Mouse (Mus musculus): ENCODE results near the gene Pigb. TPM values are rescaled to one million over a fixed set of nuclear protein-coding genes. Genes with fewer than 3 reads are reported as not detected.

The Pigb gene
- polyA plus RNA-seq, 1 experiment from 2014 or later: 13.4 TPM

GRCm38 (mm10) chr9:72991420-72991819, 48.8 kb downstream of the Pigb start:
- H3K4me2 ChIP-seq: no peak overlapping the region
- H3K9ac ChIP-seq (replicated peaks): no peak overlapping the region
- no peak overlapping the region for H3K27ac ChIP-seq
- no peaks in the 10 kb centered on the region for H3K36me3 ChIP-seq
- peaks cover 10% of the 10 kb centered on the region for H3K27me3 ChIP-seq
- no peak for ATAC-seq (ENCODE audit: insufficient number of reproducible peaks, insufficient read depth, low FRiP score, low TSS enrichment, low read depth)
- 88% methylated on average over 2 of the region's 2 CpGs for WGBS
- H3K9me3 ChIP-seq: no peaks in the 10 kb centered on the region
- no peak overlapping the region for H3K4me3 ChIP-seq (replicated peaks)
- no peaks in the 10 kb centered on the region for H3K4me1 ChIP-seq (replicated peaks)

GRCm38 (mm10) chr9:72988706-72989105, 51.5 kb downstream of the Pigb start:
- H3K27me3 ChIP-seq: peaks cover 16% of the 10 kb centered on the region
- no peak overlapping the region for H3K27ac ChIP-seq
- no peak overlapping the region for H3K4me2 ChIP-seq
- no peaks in the 10 kb centered on the region for H3K9me3 ChIP-seq
- H3K36me3 ChIP-seq: no peaks in the 10 kb centered on the region
- no peak overlapping the region for H3K4me3 ChIP-seq (replicated peaks)
- 81% methylated on average over 5 of the region's 5 CpGs for WGBS
- ATAC-seq (ENCODE audit: insufficient number of reproducible peaks, insufficient read depth, low FRiP score, low TSS enrichment, low read depth): no peak
- peaks cover 9% of the 10 kb centered on the region for H3K4me1 ChIP-seq (replicated peaks)
- H3K9ac ChIP-seq (replicated peaks): no peak overlapping the region

GRCm38 (mm10) chr9:72987703-72988102, 52.5 kb downstream of the Pigb start:
- H3K4me3 ChIP-seq (replicated peaks): no peak overlapping the region
- H3K9me3 ChIP-seq: no peaks in the 10 kb centered on the region
- H3K27ac ChIP-seq: no peak overlapping the region
- no peak overlapping the region for H3K9ac ChIP-seq (replicated peaks)
- H3K4me1 ChIP-seq (replicated peaks): peaks cover 9% of the 10 kb centered on the region
- H3K4me2 ChIP-seq: no peak overlapping the region
- 74% methylated on average over 3 of the region's 3 CpGs for WGBS
- H3K27me3 ChIP-seq: peaks cover 16% of the 10 kb centered on the region
- H3K36me3 ChIP-seq: no peaks in the 10 kb centered on the region
- no peak for ATAC-seq (ENCODE audit: insufficient number of reproducible peaks, insufficient read depth, low FRiP score, low TSS enrichment, low read depth)

DNA sequence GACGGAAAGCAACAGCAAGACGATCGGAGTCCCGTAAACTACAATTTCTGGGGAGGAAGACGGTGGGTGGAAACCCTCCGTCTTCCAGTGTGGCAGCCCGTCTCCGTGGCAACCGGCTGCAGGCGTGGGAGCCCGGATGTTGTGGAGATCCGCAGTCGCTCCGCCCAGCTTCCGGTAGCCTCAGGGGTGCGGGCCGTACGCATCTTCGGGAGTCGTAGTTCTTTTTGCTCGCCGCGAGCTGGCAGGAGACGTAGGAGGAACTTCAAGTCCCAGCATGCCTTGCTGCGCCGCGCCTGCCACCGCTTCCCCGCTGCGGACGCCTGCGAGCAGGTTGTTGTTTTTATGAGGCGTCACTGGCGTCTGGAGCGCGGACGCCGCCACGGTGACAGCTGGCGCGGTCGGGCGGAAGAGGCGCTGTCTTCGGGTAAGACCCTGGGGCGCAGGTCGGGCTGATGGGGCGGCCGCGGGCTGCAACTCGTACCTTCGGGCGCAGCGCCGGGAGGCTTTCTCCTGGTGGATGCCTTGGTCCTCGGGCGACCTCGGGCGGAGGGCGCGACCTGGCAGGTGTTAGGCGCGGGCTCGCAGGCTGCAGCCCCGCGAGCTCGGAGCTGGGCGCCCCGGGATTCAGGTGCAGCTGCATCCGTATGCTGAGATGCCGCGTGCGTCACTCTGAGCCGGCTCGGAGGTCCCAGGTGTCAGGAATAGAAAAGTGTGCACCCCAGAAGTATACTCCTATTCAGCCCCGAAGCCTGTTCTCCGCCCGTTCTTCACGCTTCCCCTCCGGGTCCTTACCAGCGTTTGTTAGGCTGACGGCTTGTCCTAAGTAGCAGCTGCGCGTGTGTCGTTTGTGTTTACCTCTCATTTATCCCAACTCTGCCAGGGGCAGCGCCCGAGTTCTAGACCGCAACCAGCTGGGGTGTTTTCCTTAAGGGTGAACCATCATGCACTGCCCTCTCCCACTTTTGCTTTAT, 54.6 kb downstream of the Pigb start, which contains the start of the genes Ccpg1os and Ccpg1:
TSS of gene Ccpg1os (minus strand) at position 133 of the 971 bp plus-strand sequence.
TSS of gene Ccpg1 (plus strand) at position 180 of the 971 bp plus-strand sequence.
- H3K4me2 ChIP-seq: peak within 1 kb of the TSS; percentile 89
- peaks cover 9% of the 10 kb centered on the region for H3K4me1 ChIP-seq (replicated peaks)
- ATAC-seq (ENCODE audit: insufficient number of reproducible peaks, insufficient read depth, low FRiP score, low TSS enrichment, low read depth): peak; percentile 99
- peak within 1 kb of the TSS; percentile 78 for H3K4me3 ChIP-seq (replicated peaks)
- WGBS: under 1% methylated on average over 88 of the region's 88 CpGs
- H3K36me3 ChIP-seq: no peaks in the 10 kb centered on the region
- H3K27ac ChIP-seq: peak within 1 kb of the TSS; percentile 53; the same call in 1 of the 2 replicates
- H3K9me3 ChIP-seq: no peaks in the 10 kb centered on the region
- peaks cover 16% of the 10 kb centered on the region for H3K27me3 ChIP-seq
- H3K9ac ChIP-seq (replicated peaks): peak within 1 kb of the TSS; percentile 65

DNA sequence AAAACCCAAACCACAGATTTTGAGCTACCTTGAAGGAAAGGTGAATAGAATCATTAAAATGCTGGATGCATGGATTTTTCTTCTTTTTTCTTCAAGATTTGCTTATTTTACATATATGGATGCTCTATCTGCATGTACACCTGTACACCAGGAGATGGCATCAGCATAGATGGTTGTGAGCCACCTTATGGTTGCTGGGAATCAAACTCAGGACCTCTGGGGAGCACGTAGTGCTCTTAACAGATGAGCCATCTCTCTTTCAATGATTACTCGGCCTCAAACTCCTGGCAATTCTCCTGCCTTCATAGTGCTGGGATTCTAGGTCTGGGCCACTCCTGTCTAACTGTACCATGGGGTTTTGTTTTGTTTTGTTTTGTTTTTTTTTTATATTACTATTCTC, 57.1 kb downstream of the Pigb start:
- Histone ChIP-seq H3K9ac (replicated peaks) (no peak overlapping the region), H3K4me2 (no peak overlapping the region), H3K4me1 (replicated peaks) (peaks cover 9% of the 10 kb centered on the region), H3K27me3 (peaks cover 16% of the 10 kb centered on the region), H3K4me3 (replicated peaks) (no peak overlapping the region), H3K36me3 (no peaks in the 10 kb centered on the region), H3K27ac (no peak overlapping the region), H3K9me3 (no peaks in the 10 kb centered on the region)
- WGBS: 73% methylated on average over 2 of the region's 2 CpGs
- no peak for ATAC-seq (ENCODE audit: insufficient number of reproducible peaks, insufficient read depth, low FRiP score, low TSS enrichment, low read depth)

DNA sequence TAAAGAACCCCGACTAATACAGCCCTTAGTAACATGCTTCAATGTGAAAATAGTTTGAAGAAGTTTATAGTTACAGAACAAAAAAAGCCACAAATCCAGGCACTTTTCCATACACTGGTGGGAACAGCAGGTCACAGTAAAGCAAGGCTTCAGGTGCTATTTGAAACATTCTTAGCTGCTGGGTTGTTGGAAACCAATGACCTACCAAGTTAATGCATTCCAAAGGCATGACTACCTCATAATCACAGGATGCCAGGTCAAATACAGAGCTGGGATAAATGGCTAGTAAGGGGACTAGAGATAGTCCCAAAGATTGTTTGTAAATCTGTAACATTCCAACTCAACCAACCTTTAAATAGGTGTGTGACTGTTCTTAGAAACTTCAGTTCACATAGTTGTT, 64.9 kb downstream of the Pigb start:
- ATAC-seq (ENCODE audit: insufficient number of reproducible peaks, insufficient read depth, low FRiP score, low TSS enrichment, low read depth): no peak
- H3K4me3 ChIP-seq (replicated peaks): no peak overlapping the region
- H3K27ac ChIP-seq: no peak overlapping the region
- 94% methylated on average over 1 of the region's 1 CpGs for WGBS
- H3K9ac ChIP-seq (replicated peaks): no peak overlapping the region
- H3K4me2 ChIP-seq: no peak overlapping the region
- no peaks in the 10 kb centered on the region for H3K36me3 ChIP-seq
- no peaks in the 10 kb centered on the region for H3K4me1 ChIP-seq (replicated peaks)
- H3K9me3 ChIP-seq: no peaks in the 10 kb centered on the region
- H3K27me3 ChIP-seq: no peaks in the 10 kb centered on the region

GRCm38 (mm10) chr9:72974734-72975133, 65.4 kb downstream of the Pigb start:
- no peaks in the 10 kb centered on the region for H3K36me3 ChIP-seq
- H3K4me3 ChIP-seq (replicated peaks): no peak overlapping the region
- no peaks in the 10 kb centered on the region for H3K4me1 ChIP-seq (replicated peaks)
- ATAC-seq (ENCODE audit: insufficient number of reproducible peaks, insufficient read depth, low FRiP score, low TSS enrichment, low read depth): no peak
- H3K4me2 ChIP-seq: no peak overlapping the region
- H3K9ac ChIP-seq (replicated peaks): no peak overlapping the region
- WGBS: 91% methylated on average over 5 of the region's 5 CpGs
- no peak overlapping the region for H3K27ac ChIP-seq
- H3K27me3 ChIP-seq: no peaks in the 10 kb centered on the region
- no peaks in the 10 kb centered on the region for H3K9me3 ChIP-seq

GRCm38 (mm10) chr9:72972984-72973383, 67.2 kb downstream of the Pigb start:
- Histone ChIP-seq H3K4me2 (no peak overlapping the region), H3K4me3 (replicated peaks) (no peak overlapping the region), H3K27me3 (no peaks in the 10 kb centered on the region), H3K36me3 (no peaks in the 10 kb centered on the region), H3K4me1 (replicated peaks) (no peaks in the 10 kb centered on the region), H3K27ac (no peak overlapping the region), H3K9me3 (no peaks in the 10 kb centered on the region), H3K9ac (replicated peaks) (no peak overlapping the region)
- ATAC-seq (ENCODE audit: insufficient number of reproducible peaks, insufficient read depth, low FRiP score, low TSS enrichment, low read depth): no peak

DNA sequence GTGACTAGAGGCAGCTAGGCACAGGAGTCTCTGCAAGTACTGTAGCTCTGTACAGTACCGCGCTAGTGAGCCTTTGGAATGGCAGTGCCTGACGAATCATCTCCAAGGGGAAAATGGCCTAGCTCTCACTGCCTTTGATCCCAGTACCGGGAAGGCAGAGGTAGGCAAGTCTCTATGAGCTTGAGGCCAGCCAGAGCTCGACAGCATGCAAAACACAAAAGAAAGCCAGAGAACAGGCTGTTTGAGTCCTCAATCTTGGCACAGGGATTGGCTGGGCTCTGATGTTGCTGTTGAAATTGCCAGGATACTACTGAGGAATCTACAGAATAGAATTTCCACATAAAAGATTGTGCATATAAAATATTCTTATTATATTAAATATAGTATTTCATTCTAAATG, 67.7 kb downstream of the Pigb start:
- H3K4me2 ChIP-seq: no peak overlapping the region
- H3K27me3 ChIP-seq: no peaks in the 10 kb centered on the region
- no peaks in the 10 kb centered on the region for H3K9me3 ChIP-seq
- H3K9ac ChIP-seq (replicated peaks): no peak overlapping the region
- H3K36me3 ChIP-seq: no peaks in the 10 kb centered on the region
- no peak overlapping the region for H3K27ac ChIP-seq
- WGBS: 87% methylated on average over 5 of the region's 5 CpGs
- ATAC-seq (ENCODE audit: insufficient number of reproducible peaks, insufficient read depth, low FRiP score, low TSS enrichment, low read depth): no peak
- no peak overlapping the region for H3K4me3 ChIP-seq (replicated peaks)
- no peaks in the 10 kb centered on the region for H3K4me1 ChIP-seq (replicated peaks)

- ATAC-seq (ENCODE audit: insufficient number of reproducible peaks, insufficient read depth, low FRiP score, low TSS enrichment, low read depth): no peak
- Histone ChIP-seq H3K4me1 (replicated peaks) (no peaks in the 10 kb centered on the region), H3K4me2 (no peak overlapping the region), H3K9ac (replicated peaks) (no peak overlapping the region), H3K9me3 (no peaks in the 10 kb centered on the region), H3K27me3 (no peaks in the 10 kb centered on the region), H3K4me3 (replicated peaks) (no peak overlapping the region), H3K36me3 (no peaks in the 10 kb centered on the region), H3K27ac (no peak overlapping the region)
- 71% methylated on average over 7 of the region's 7 CpGs for WGBS
These were observed 70.3 kb downstream of the Pigb start for GRCm38 (mm10) chr9:72969874-72970273.

DNA sequence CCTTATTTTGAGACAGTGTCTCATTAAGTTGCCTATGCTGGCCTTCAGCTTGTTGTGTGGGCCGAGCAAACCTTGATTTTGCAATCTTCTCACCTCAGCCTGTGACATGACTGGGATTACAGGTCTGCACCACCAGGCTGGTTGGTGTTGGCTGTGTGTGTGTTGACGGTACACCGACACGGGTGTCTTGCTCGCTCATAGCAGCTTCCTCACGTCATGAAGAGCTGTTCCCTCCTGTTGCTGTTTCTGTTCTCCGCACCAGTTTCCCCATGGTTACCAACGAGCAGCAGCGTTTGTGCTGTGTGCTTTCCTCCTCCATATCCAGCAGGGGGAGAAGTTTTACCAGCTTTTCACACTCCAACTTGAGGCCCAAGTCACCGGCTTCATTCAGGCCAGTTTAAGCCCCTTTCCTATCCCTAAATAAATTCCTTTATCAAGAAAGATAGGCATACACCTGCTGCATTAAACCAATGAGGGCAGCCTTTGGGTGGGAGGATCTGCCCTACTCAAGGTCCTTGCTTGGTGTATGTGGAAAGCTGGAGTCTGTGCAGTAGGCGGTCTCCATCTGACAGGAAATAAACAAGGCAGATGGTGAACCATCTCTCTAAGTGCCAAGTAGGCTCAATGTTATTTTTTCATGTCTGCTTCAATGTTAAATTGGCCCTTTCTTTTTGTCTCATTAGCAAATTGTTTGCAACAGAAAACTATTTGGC, 71.7 kb downstream of the Pigb start:
- Histone ChIP-seq H3K4me3 (replicated peaks) (no peak overlapping the region), H3K36me3 (no peaks in the 10 kb centered on the region), H3K9me3 (no peaks in the 10 kb centered on the region), H3K27ac (no peak overlapping the region), H3K27me3 (no peaks in the 10 kb centered on the region), H3K9ac (replicated peaks) (no peak overlapping the region), H3K4me1 (replicated peaks) (no peaks in the 10 kb centered on the region), H3K4me2 (no peak overlapping the region)
- ATAC-seq (ENCODE audit: insufficient number of reproducible peaks, insufficient read depth, low FRiP score, low TSS enrichment, low read depth): peak; percentile 42; the same call in 1 of the 2 replicates
- 36% methylated on average over 11 of the region's 11 CpGs for WGBS

Data from limb, embryonic 12.5 days (tissue).